Mouse (Mus musculus) lung, embryonic 16.5 days (tissue): ENCODE data around the gene Dnajc10. TPM values are rescaled to one million over a fixed set of nuclear protein-coding genes. Genes with fewer than 3 reads are reported as not detected.

Experiments used
- ATAC-seq: fragments of 200-750 bp; cut with Nextera tagmentation; 2 replicates; pipeline ENCODE4 v1.8.0; 2017; ENCODE audit warnings: low read depth, mild to moderate bottlenecking, moderate library complexity
- H3K27ac ChIP-seq: fragments of 300-500 bp; sonication (generic); 2 replicates; pipeline ENCODE4 v1.5.1; 2014; ENCODE audit warnings: mild to moderate bottlenecking, control low read depth, low read length
- H3K27me3 ChIP-seq: fragments of 300-500 bp; sonication (generic); 2 replicates; pipeline ENCODE4 v1.6.1; 2014; ENCODE audit warnings: low read depth, low read length, mixed read lengths; ENCODE audit not compliant: control insufficient read depth, insufficient read depth
- H3K36me3 ChIP-seq: fragments of 300-500 bp; sonication (generic); 2 replicates; pipeline ENCODE4 v1.6.1; 2014; ENCODE audit warnings: low read length; ENCODE audit not compliant: control insufficient read depth, insufficient read depth
- H3K4me1 ChIP-seq: fragments of 300-500 bp; sonication (generic); replicated peaks from 2 replicates; pipeline ENCODE4 v1.6.1; 2014; ENCODE audit warnings: low read length, mixed read lengths; ENCODE audit not compliant: control insufficient read depth, insufficient read depth
- H3K4me2 ChIP-seq: fragments of 300-500 bp; sonication (generic); 2 replicates; pipeline ENCODE4 v1.6.1; 2014; ENCODE audit warnings: low read depth, low read length, control low read depth
- H3K4me3 ChIP-seq: fragments of 300-500 bp; sonication (generic); 2 replicates; pipeline ENCODE4 v1.5.1; 2014; ENCODE audit warnings: mild to moderate bottlenecking, low read length, control low read depth
- H3K9ac ChIP-seq: fragments of 300-500 bp; sonication (generic); 2 replicates; pipeline ENCODE4 v1.6.1; 2014; ENCODE audit warnings: low read length, control low read depth
- H3K9me3 ChIP-seq: fragments of 300-500 bp; sonication (generic); 2 replicates; pipeline ENCODE4 v1.6.1; 2016; ENCODE audit warnings: low read length; ENCODE audit not compliant: control insufficient read depth
- WGBS: fragments of 180-500 bp; shearing (Covaris S2); extraction: QIAGEN DNeasy Blood & Tissue Kit; methylation state at CpG from one replicate; pipeline ENCODE4 v1.1.7; 2014; 5-methylcytosine and 5-hydroxymethylcytosine counted together
- polyA plus RNA-seq: library from polyadenylated mRNA; unstranded; fragments of >200 nt; fragmentation: Nextera tagmentation; extraction: Ambion mirVana; gene quantifications from 2 replicates; pipeline ENCODE4 v1.2.1, GENCODE M21; 2015

Dnajc10 gene
- polyA plus RNA-seq = 87.4 and 90.8 TPM in 2 replicates

DNA sequence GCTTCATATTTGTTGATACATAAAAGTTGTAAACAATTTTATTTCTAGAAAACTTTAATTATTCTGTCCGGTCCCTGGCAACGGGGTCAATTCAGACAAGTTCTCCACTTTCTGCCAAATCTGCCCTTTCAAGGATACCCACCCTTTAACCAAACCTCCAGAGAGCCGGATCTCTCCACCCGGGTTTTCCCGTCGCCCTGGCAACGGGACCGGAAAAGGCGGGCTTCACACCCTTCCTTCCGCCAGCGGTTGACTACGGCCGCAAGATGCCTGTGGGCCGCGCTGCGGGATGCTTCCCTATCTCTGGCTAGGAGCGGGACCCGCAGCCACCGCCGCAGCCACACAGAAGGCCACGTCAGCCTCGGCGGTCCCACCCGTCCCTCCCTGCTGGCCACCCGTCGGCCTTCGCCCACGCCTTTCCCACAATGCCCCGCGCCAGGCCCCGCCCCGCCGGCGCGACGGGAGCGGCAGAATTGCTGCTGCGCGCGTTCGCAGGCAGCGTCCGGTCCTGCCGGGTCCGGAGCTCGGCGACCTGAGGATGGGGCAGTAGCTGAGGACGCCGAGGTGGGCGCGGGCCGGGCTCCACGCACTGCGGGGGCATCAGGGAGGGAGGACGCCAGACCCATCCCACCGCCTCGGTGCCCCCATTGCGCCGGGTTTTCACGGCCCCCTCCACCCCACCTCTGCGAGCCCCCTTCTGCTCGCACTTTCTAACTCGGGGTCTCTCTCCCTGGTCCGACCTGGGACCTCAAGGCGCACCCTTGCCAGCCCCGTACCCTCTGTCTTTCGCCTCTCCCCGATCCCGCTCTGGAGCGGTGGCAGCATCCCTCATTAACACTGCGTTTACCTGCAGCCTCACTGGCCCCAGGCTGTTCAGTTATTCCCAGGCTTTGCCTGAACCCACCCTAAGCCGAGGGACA, at the start of gene Dnajc10:
Dnajc10 (plus strand) TSS at position 225 of the 920 bp plus-strand sequence.
- peak within 1 kb of the TSS; percentile 87 for H3K4me2 ChIP-seq
- H3K4me3 ChIP-seq = peak within 1 kb of the TSS; percentile 95
- H3K9me3 ChIP-seq = no peaks in the 10 kb centered on the region
- peaks cover 7% of the 10 kb centered on the region; the same call in 1 of the 2 replicates for H3K4me1 ChIP-seq
- H3K36me3 ChIP-seq = peaks cover 2% of the 10 kb centered on the region; the same call in 1 of the 2 replicates
- peak; percentile 96 for ATAC-seq
- H3K9ac ChIP-seq = peak within 1 kb of the TSS; percentile 95
- no peaks in the 10 kb centered on the region for H3K27me3 ChIP-seq
- peak within 1 kb of the TSS; percentile 96 for H3K27ac ChIP-seq
- WGBS = under 1% methylated on average over 69 of the region's 72 CpGs

GRCm38 (mm10) chr2:80266894-80267293, 48.4 kb upstream of the Dnajc10 start:
- Histone ChIP-seq H3K4me2 (peak overlapping the region; percentile 38), H3K27me3 (no peaks in the 10 kb centered on the region), H3K9ac (no peak overlapping the region), H3K36me3 (no peaks in the 10 kb centered on the region), H3K27ac (no peak overlapping the region), H3K4me1 (no peaks in the 10 kb centered on the region), H3K4me3 (peak overlapping the region; percentile 4; the same call in 1 of the 2 replicates), H3K9me3 (no peaks in the 10 kb centered on the region)
- ATAC-seq = peak; percentile 47; the same call in 1 of the 2 replicates
- 14% methylated on average over 11 of the region's 11 CpGs for WGBS

GRCm38 (mm10) chr2:80268053-80268452, 47.2 kb upstream of the Dnajc10 start:
- ATAC-seq = no peak
- Histone ChIP-seq H3K36me3 (no peaks in the 10 kb centered on the region), H3K4me2 (no peak overlapping the region), H3K4me3 (no peak overlapping the region), H3K27me3 (no peaks in the 10 kb centered on the region), H3K9ac (no peak overlapping the region), H3K4me1 (no peaks in the 10 kb centered on the region), H3K9me3 (no peaks in the 10 kb centered on the region), H3K27ac (no peak overlapping the region)
- 56% methylated on average over 4 of the region's 4 CpGs for WGBS

DNA sequence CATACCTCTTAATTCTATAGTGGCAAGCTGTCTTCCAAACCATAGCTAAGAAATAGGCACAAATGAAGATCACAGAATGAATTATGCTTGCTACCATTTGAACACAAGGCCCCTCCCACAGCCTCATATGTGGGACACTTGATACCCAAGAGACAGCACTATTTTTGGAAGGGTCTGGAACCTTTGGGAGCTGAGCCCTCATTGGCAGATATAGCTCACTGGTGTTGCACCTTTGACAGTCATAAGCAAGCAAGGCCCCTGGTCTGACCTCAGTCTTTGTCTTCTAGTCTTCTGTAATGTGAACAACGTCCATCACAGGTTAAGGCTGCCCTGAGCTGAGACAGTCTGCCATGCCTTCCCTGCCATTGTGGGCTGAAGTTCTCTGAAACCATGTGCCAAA, 43.8 kb upstream of the Dnajc10 start:
- Histone ChIP-seq H3K4me2 (no peak overlapping the region), H3K4me3 (no peak overlapping the region), H3K27me3 (no peaks in the 10 kb centered on the region), H3K27ac (no peak overlapping the region), H3K9ac (no peak overlapping the region), H3K36me3 (no peaks in the 10 kb centered on the region), H3K9me3 (no peaks in the 10 kb centered on the region), H3K4me1 (no peaks in the 10 kb centered on the region)
- ATAC-seq = no peak
- WGBS = 68% methylated on average over 1 of the region's 1 CpGs

GRCm38 (mm10) chr2:80273038-80273437, 42.2 kb upstream of the Dnajc10 start:
- WGBS = 90% methylated on average over 3 of the region's 3 CpGs
- no peaks in the 10 kb centered on the region for H3K4me1 ChIP-seq
- ATAC-seq = no peak

DNA sequence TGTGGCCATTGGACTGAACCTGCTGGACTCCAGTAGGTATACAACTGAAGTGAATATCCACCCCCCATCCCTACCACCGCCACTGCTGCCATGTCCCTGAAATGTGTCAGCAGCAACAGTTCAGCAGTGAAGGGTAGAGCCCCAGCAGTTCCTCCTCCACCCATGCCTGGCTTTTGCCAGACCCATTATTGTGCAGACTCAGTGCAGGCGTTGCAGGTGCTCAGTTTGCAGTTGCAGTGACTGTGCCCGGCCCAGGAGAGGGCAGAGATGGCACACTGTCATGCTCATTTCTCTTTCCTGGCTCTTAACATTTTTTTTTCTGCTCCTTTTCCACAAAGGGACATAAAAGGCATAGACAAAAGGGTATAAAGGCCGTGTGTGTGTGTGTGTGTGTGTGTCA, 41.5 kb upstream of the Dnajc10 start:
- no peak for ATAC-seq
- Histone ChIP-seq H3K9me3 (no peaks in the 10 kb centered on the region), H3K27me3 (no peaks in the 10 kb centered on the region), H3K36me3 (no peaks in the 10 kb centered on the region), H3K4me2 (no peak overlapping the region), H3K27ac (no peak overlapping the region), H3K4me1 (no peaks in the 10 kb centered on the region), H3K4me3 (no peak overlapping the region), H3K9ac (no peak overlapping the region)
- 71% methylated on average over 4 of the region's 4 CpGs for WGBS

More at GRCm38 (mm10) chr2:80273038-80273437, 42.2 kb upstream of the Dnajc10 start:
- Histone ChIP-seq H3K27me3 (no peaks in the 10 kb centered on the region), H3K4me2 (no peak overlapping the region), H3K36me3 (no peaks in the 10 kb centered on the region), H3K4me3 (no peak overlapping the region), H3K27ac (no peak overlapping the region), H3K9ac (no peak overlapping the region), H3K9me3 (no peaks in the 10 kb centered on the region)

DNA sequence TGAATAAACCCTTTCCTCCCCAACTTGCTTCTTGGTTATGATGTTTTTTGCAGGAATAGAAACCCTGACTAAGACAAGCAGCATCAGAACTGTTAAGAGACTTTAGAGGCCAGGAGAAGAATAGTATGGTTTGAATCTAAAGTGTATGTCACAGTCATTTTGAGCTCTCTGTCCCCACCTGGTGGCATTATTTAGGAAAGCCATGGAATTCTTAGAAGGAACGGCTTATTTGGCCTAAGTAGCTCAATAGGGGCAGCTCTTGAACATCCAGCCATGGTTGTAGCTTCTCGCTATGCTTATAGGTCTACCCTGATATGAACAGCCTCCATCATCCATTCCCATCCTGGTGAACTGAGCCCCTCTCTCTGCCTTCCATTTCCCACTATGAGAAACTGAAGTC, 40.1 kb upstream of the Dnajc10 start:
- ATAC-seq = no peak
- 40% methylated on average over 2 of the region's 2 CpGs for WGBS
- H3K4me3 ChIP-seq = no peak overlapping the region

GRCm38 (mm10) chr2:80282214-80282613, 33.1 kb upstream of the Dnajc10 start:
- 71% methylated on average over 2 of the region's 2 CpGs for WGBS
- no peak for ATAC-seq
- Histone ChIP-seq H3K27me3 (no peaks in the 10 kb centered on the region), H3K9ac (no peak overlapping the region), H3K4me1 (no peaks in the 10 kb centered on the region), H3K4me3 (no peak overlapping the region), H3K27ac (no peak overlapping the region), H3K9me3 (no peaks in the 10 kb centered on the region), H3K36me3 (no peaks in the 10 kb centered on the region), H3K4me2 (no peak overlapping the region)

More for the DNA sequence above, 40.1 kb upstream of the Dnajc10 start:
- Histone ChIP-seq H3K27me3 (no peaks in the 10 kb centered on the region), H3K9ac (no peak overlapping the region), H3K4me2 (no peak overlapping the region), H3K36me3 (no peaks in the 10 kb centered on the region), H3K4me1 (no peaks in the 10 kb centered on the region), H3K27ac (no peak overlapping the region), H3K9me3 (no peaks in the 10 kb centered on the region)

- WGBS = 88% methylated on average over 4 of the region's 4 CpGs
- no peak for ATAC-seq
- Histone ChIP-seq H3K4me2 (no peak overlapping the region), H3K4me1 (no peaks in the 10 kb centered on the region), H3K4me3 (no peak overlapping the region), H3K36me3 (no peaks in the 10 kb centered on the region), H3K9me3 (no peaks in the 10 kb centered on the region), H3K9ac (no peak overlapping the region), H3K27me3 (no peaks in the 10 kb centered on the region), H3K27ac (no peak overlapping the region)
Observed at GRCm38 (mm10) chr2:80286397-80286796, 28.9 kb upstream of the Dnajc10 start.
